Mouse (Mus musculus): Measurements from ENCODE around the gene Adamts8. TPM values are rescaled to one million over a fixed set of nuclear protein-coding genes. Genes with fewer than 3 reads are reported as not detected.

Adamts8 gene
- 4.0 and 4.2 TPM in 2 replicates for polyA plus RNA-seq (2015; fragmentation: Nextera tagmentation; extraction: Ambion mirVana)

GRCm38 (mm10) chr9:30942512-30943313 is at the start of gene Adamts8:
Gene Adamts8, plus strand, starts transcription at chr9:30942562.

DNA sequence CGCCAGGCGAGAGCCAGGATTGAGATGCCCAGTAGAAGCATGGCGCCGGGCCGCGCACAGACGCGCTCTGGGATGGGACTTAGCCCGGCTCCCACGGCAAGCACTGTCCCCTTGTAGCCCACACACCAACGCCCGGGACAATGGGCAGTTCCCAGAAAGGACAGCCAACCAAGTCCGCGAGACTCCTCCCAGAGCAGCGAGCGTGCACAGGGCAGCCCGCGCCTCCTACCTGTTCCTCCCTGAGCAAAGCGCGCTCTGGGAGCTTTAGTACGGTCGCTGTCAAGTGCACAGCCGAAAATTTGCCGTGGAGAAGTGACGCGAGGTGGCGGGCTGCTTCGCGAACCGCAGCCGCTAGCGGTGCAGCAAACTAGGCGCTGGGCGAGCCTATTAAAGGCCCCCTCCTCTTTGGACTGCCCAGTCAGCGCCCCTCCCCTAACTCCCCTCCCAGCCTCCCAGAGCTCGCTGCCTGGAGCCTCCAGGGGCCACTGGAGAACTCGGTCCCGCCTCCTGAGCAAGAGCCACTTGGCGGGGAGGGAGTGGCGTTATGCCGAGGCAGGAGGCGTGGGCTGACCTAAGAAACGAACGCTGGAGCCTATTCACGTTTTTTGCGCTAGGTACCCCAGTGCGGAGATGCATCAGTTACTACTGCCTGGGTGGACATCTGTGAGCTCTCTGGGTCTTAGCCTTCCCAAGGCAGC is 20.0 kb upstream of the Adamts8 start, which contains the start of gene Adamts15:
TSS of gene Adamts15 (minus strand) at position 256 of the 698 bp plus-strand sequence.

Other genes with a start within 250 kb of the Adamts8 start
- 1.3 and 1.6 TPM in 2 replicates for gene Adamts15, start 20.1 kb upstream of the Adamts8 start, polyA plus RNA-seq (2015; fragmentation: Nextera tagmentation; extraction: Ambion mirVana)
- gene Zbtb44, start 88.1 kb downstream of the Adamts8 start, polyA plus RNA-seq (2015; fragmentation: Nextera tagmentation; extraction: Ambion mirVana), result 5.3 and 5.4 TPM in 2 replicates
- 23.5 and 25.2 TPM in 2 replicates for gene St14, start 189.3 kb downstream of the Adamts8 start, polyA plus RNA-seq (2015; fragmentation: Nextera tagmentation; extraction: Ambion mirVana)

All from urinary bladder, postnatal 0 days (tissue).